Mouse (Mus musculus) olfactory bulb, adult 2 months (tissue): ENCODE data around the gene Lrrc8c. TPM values are rescaled to one million over a fixed set of nuclear protein-coding genes. Genes with fewer than 3 reads are reported as not detected.
"Not testable (repeated sequence)": the region's sequence is repeated elsewhere in the genome, so short reads cannot be mapped to it uniquely, and the experiment has no call there.

Experiments
- H3K27ac ChIP-seq: fragments of 200-500 bp; 2 replicates; pipeline ENCODE4 v1.5.1; 2012; ENCODE audit warnings: low read depth, low read length; ENCODE audit not compliant: insufficient read depth
- H3K4me1 ChIP-seq: fragments of 200-500 bp; 2 replicates; pipeline ENCODE4 v1.6.1; 2012; ENCODE audit warnings: low read length; ENCODE audit not compliant: control insufficient read depth, insufficient read depth
- H3K4me3 ChIP-seq: fragments of 200-500 bp; 2 replicates; pipeline ENCODE4 v1.5.1; 2012; ENCODE audit warnings: mild to moderate bottlenecking, low read depth, low read length, moderate library complexity; ENCODE audit not compliant: insufficient read depth
- CTCF ChIP-seq: fragments of 200-500 bp; IDR thresholded peaks from 2 replicates; pipeline ENCODE4 v1.5.1; 2012; ENCODE audit warnings: low read depth, mild to moderate bottlenecking, low read length, moderate library complexity; ENCODE audit not compliant: insufficient read depth
- POLR2A ChIP-seq: fragments of 200-500 bp; IDR thresholded peaks from 2 replicates; pipeline ENCODE4 v1.6.1; 2012; ENCODE audit warnings: mild to moderate bottlenecking, low read depth, low read length, moderate library complexity; ENCODE audit not compliant: insufficient read depth
- WGBS: fragments of 180-500 bp; shearing (Covaris S2); methylation state at CpG from one replicate; pipeline ENCODE4 v1.1.7; 2018; 5-methylcytosine and 5-hydroxymethylcytosine counted together
- polyA plus RNA-seq: library from polyadenylated mRNA; stranded (reverse); fragments of >200 nt; gene quantifications from 2 replicates; pipeline ENCODE4 v1.2.4, GENCODE M21; 2012; ENCODE audit warnings: low replicate concordance; ENCODE audit not compliant: missing spikeins, insufficient read depth, insufficient read length

Gene Lrrc8c
- polyA plus RNA-seq, 1 experiment: not detected

DNA sequence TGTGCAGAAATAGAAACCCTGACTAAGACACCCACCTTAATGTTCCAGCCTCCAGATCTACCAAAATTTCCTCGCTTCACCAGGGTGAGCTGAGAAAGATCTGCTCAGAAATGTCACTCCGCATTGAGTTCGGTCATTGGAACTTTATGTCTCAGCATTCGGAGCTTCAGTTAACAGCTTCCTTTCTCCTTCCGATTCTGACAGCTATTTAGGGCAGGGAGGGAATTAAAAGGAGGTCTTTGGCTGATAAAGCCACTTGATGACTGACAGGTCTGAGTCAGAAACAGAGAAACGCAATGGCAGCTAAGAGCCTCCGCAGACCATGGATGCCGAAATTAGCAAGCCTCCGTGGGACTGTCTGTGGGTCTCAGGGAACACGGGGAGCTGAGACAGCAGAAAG is 112.9 kb downstream of the Lrrc8c start:
- TF ChIP-seq CTCF (no peak), POLR2A (no peak)
- H3K4me3 ChIP-seq: no peak overlapping the region
- WGBS: 88% methylated on average over 10 of the region's 10 CpGs
- no peak overlapping the region for H3K27ac ChIP-seq
- H3K4me1 ChIP-seq: 0 out of 2 replicates have a peak, but pooled peaks cover under 1% of the 10 kb centered on the region

DNA sequence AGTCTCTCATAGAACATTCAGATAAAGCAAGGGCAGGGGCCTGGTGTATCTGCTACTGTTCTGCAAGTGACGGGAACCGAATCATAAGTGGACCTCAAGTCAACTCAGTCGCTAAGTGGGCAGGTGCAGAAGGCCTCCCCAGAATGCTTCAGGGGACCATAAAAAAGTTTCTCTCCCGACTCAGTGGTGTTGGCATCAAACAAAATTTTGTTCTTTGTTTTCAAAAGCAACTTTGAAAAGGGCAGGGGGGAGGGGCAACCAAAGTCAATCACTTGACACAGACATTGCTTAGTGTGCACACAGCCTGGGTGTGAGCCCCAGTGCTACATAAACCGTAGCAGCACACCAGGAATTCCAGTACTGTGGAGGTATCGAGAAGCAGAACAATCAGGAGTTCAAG is 116.4 kb downstream of the Lrrc8c start:
- Histone ChIP-seq H3K4me3 (no peak overlapping the region), H3K27ac (no peak overlapping the region), H3K4me1 (peaks cover 3% of the 10 kb centered on the region; the same call in 1 of the 2 replicates)
- 87% methylated on average over 6 of the region's 6 CpGs for WGBS
- TF ChIP-seq CTCF (no peak), POLR2A (no peak)

GRCm38 (mm10) chr5:105636484-105637191 is 117.5 kb downstream of the Lrrc8c start:
- no peak for TF ChIP-seq CTCF
- no peak for TF ChIP-seq POLR2A
- H3K4me3 ChIP-seq: no peak overlapping the region
- WGBS: 73% methylated on average over 11 of the region's 11 CpGs
- H3K4me1 ChIP-seq: peaks cover 3% of the 10 kb centered on the region; the same call in 1 of the 2 replicates
- no peak overlapping the region for H3K27ac ChIP-seq

DNA sequence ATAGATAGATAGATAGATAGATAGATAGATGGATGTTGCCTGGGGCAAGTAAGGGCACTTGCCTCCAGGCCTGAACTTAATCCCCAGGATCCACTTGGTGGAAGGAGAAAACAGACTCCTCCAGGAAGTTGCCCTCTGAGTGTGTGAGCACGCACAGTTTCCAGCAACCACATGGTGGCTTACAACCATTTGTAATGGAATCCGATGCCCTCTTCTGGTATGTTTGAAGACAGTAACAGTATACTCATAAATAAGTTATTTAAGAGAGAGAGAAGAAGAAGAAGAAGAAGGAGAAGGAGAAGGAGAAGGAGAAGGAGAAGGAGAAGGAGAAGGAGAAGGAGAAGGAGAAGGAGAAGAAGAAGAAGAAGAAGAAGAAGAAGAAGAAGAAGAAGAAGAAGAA is 119.1 kb downstream of the Lrrc8c start:
- 94% methylated on average over 2 of the region's 2 CpGs for WGBS

DNA sequence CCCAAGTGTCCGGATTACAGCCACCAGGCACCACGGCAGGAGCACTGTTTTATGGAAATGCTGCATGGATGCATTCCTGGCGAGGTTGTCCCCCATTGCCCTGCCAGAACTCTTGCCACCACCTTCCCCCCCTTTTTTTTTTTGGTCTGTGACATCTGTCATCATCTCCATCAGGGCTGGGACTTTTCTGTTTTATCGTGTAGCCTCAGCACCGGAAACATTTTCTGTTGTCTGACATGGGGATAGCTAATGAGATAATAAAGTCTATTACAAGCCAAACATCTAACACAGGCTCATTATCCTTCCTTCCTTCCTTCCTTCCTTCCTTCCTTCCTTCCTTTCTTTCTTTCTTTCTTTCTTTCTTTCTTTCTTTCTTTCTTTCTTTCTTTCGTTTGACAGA is 119.7 kb downstream of the Lrrc8c start:
- 91% methylated on average over 6 of the region's 6 CpGs for WGBS
- Histone ChIP-seq H3K4me1 (peaks cover 5% of the 10 kb centered on the region; the same call in 1 of the 2 replicates), H3K4me3 (no peak overlapping the region), H3K27ac (no peak overlapping the region)
- TF ChIP-seq CTCF: no peak
- no peak for TF ChIP-seq POLR2A

More for the DNA sequence above, 119.1 kb downstream of the Lrrc8c start:
- not testable (repeated sequence) for H3K4me1 ChIP-seq, H3K27ac ChIP-seq, H3K4me3 ChIP-seq

DNA sequence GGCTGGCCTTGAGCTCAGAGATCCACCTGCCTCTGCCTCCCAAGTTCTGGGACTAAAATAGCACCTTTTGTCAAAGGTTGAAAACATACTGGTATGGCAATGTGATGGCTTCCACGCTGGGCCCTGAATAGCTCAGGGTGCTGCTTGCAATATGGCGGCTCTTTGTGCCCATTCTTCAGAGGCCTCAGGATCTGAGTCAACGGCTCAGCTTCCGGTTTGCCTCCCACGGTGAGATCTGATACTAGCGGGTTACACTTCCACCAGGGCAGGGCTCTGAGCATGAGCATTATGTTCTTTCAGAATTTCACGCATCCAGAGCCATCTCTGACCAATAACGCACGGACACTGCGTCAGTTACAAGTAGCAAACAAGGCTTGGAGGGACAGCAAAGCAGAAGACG is 120.2 kb downstream of the Lrrc8c start:
- Histone ChIP-seq H3K4me3 (no peak overlapping the region), H3K4me1 (peaks cover 5% of the 10 kb centered on the region; the same call in 1 of the 2 replicates), H3K27ac (no peak overlapping the region)
- WGBS: 98% methylated on average over 11 of the region's 11 CpGs
- no peak for TF ChIP-seq POLR2A
- no peak for TF ChIP-seq CTCF

DNA sequence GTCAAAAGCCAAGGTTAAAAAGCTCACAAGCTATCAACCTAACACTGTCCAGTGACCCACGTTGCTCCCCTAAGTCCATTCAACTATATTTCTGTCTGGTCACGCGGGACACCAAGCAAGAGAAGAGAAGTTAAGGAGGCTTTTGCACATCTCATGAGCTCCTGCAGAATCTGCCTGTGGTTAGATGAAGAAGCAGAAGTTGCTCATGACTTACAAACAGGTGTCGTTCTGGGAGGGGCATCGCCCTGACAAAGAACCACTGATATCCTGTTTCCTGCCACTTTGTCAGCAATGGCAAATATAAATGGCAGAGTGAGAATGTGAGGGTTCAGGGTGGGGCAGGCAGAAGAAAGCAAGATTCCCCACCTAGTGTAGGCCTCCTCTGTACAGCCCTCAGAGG is 123.3 kb downstream of the Lrrc8c start:
- no peak overlapping the region for H3K27ac ChIP-seq
- no peak for TF ChIP-seq POLR2A
- TF ChIP-seq CTCF: no peak
- 88% methylated on average over 5 of the region's 5 CpGs for WGBS
- no peak overlapping the region for H3K4me3 ChIP-seq
- H3K4me1 ChIP-seq: peaks cover 5% of the 10 kb centered on the region

- no peak for TF ChIP-seq CTCF
- TF ChIP-seq POLR2A: no peak
These were observed 124.1 kb downstream of the Lrrc8c start for GRCm38 (mm10) chr5:105643276-105643675.

GRCm38 (mm10) chr5:105644195-105644594 is 125.0 kb downstream of the Lrrc8c start:
- Histone ChIP-seq H3K27ac (no peak overlapping the region), H3K4me1 (peaks cover 13% of the 10 kb centered on the region), H3K4me3 (no peak overlapping the region)
- TF ChIP-seq POLR2A (no peak), CTCF (no peak)
- WGBS: 91% methylated on average over 6 of the region's 6 CpGs

More at GRCm38 (mm10) chr5:105643276-105643675, 124.1 kb downstream of the Lrrc8c start:
- Histone ChIP-seq H3K27ac (no peak overlapping the region), H3K4me3 (no peak overlapping the region), H3K4me1 (peaks cover 5% of the 10 kb centered on the region)
- WGBS: 33% methylated on average over 8 of the region's 8 CpGs

GRCm38 (mm10) chr5:105647094-105647493 is 127.9 kb downstream of the Lrrc8c start:
- Histone ChIP-seq H3K27ac (no peak overlapping the region), H3K4me1 (peaks cover 16% of the 10 kb centered on the region), H3K4me3 (no peak overlapping the region)
- WGBS: 91% methylated on average over 7 of the region's 7 CpGs
- TF ChIP-seq CTCF (no peak), POLR2A (no peak)
